Mouse (Mus musculus) hindbrain, embryonic 15.5 days (tissue): ENCODE results near the gene Eif5b. TPM values are rescaled to one million over a fixed set of nuclear protein-coding genes. Genes with fewer than 3 reads are reported as not detected.
"Not testable (repeated sequence)": the region's sequence is repeated elsewhere in the genome, so short reads cannot be mapped to it uniquely, and the experiment has no call there.

Experiments
- ATAC-seq: fragments of 200-750 bp; cut with Nextera tagmentation; 2 replicates; pipeline ENCODE4 v1.8.0; 2017; ENCODE audit warnings: low read depth, moderate number of reproducible peaks, moderate TSS enrichment; ENCODE audit not compliant: low FRiP score
- H3K27ac ChIP-seq: fragments of 300-500 bp; sonication (generic); replicated peaks from 2 replicates; pipeline ENCODE4 v1.5.1; 2015; ENCODE audit warnings: mild to moderate bottlenecking, inconsistent platforms
- H3K27me3 ChIP-seq: fragments of 300-500 bp; sonication (generic); 2 replicates; pipeline ENCODE4 v1.6.1; 2015; ENCODE audit warnings: control low read depth, inconsistent platforms
- H3K36me3 ChIP-seq: fragments of 300-500 bp; sonication (generic); 2 replicates; pipeline ENCODE4 v1.6.1; 2015; ENCODE audit warnings: control low read depth, inconsistent platforms
- H3K4me1 ChIP-seq: fragments of 300-500 bp; sonication (generic); replicated peaks from 2 replicates; pipeline ENCODE4 v1.6.1; 2015; ENCODE audit warnings: control low read depth, inconsistent platforms
- H3K4me2 ChIP-seq: fragments of 300-500 bp; sonication (generic); 2 replicates; pipeline ENCODE4 v1.6.1; 2015; ENCODE audit warnings: moderate library complexity, mild to moderate bottlenecking, inconsistent platforms
- H3K4me3 ChIP-seq: fragments of 300-500 bp; sonication (generic); 2 replicates; pipeline ENCODE4 v1.5.1; 2015; ENCODE audit warnings: mild to moderate bottlenecking, inconsistent platforms
- H3K9ac ChIP-seq: fragments of 300-500 bp; sonication (generic); 2 replicates; pipeline ENCODE4 v1.6.1; 2015; ENCODE audit warnings: inconsistent platforms
- H3K9me3 ChIP-seq: fragments of 300-500 bp; sonication (generic); 2 replicates; pipeline ENCODE4 v1.6.1; 2016; ENCODE audit warnings: control low read depth, inconsistent platforms
- WGBS: fragments of 180-500 bp; shearing (Covaris S2); methylation state at CpG from one replicate; pipeline ENCODE4 v1.1.7; 2015; 5-methylcytosine and 5-hydroxymethylcytosine counted together
- polyA plus RNA-seq: library from polyadenylated mRNA; unstranded; fragments of >200 nt; fragmentation: Nextera tagmentation; extraction: Ambion mirVana; gene quantifications from 2 replicates; pipeline ENCODE4 v1.2.1, GENCODE M21; 2015

The Eif5b gene
- polyA plus RNA-seq, 1 experiment from 2014 or later: 20.4 TPM

DNA sequence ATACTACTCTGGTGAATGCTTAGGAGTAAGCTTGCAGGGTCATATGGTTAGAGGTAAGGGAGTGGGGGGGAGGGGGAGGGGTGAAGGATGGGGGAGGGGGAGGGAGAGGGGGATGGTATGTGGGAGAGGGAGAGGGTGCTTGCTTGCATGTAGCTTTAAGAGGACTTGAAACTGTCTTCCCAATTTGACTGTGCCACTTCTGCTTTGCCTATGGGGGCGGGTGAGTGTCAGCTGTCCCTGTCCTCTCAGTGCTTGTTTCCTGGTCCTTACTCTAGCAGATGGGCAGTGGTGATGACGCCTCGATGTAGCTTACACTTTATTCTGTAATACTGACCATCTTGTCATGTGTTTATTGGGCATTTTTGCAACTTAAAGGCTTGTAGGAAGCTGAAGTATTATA is 14.3 kb downstream of the Eif5b start:
- Histone ChIP-seq H3K4me1 (no peaks in the 10 kb centered on the region), H3K27ac (no peak overlapping the region), H3K4me2 (no peak overlapping the region), H3K9ac (no peak overlapping the region), H3K9me3 (no peaks in the 10 kb centered on the region), H3K4me3 (no peak overlapping the region), H3K36me3 (no peaks in the 10 kb centered on the region), H3K27me3 (no peaks in the 10 kb centered on the region)
- ATAC-seq: no peak
- 89% methylated on average over 3 of the region's 3 CpGs for WGBS

DNA sequence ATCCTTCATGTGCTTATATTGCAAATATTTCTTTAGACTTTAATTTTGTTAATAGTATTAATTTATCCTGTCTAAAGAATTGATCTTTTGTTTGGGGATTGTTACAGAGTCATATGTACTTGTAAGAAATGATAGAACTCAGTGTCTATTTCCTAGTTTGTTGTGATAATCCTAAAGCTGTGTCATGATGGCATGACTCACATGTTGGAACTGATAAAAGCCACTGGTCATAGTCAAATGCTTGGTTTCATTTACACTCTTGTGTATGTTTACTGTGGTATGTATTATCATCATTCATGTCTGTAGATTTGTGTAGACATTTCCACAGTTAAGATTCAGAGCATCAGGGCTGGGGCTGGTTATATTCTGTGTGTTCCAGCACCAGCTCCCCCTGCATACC is 14.7 kb downstream of the Eif5b start:
- H3K27ac ChIP-seq: no peak overlapping the region
- H3K4me2 ChIP-seq: no peak overlapping the region
- no peaks in the 10 kb centered on the region for H3K36me3 ChIP-seq
- H3K9me3 ChIP-seq: no peaks in the 10 kb centered on the region
- ATAC-seq: no peak
- H3K27me3 ChIP-seq: no peaks in the 10 kb centered on the region
- no peak overlapping the region for H3K9ac ChIP-seq
- H3K4me1 ChIP-seq: no peaks in the 10 kb centered on the region
- no peak overlapping the region for H3K4me3 ChIP-seq

DNA sequence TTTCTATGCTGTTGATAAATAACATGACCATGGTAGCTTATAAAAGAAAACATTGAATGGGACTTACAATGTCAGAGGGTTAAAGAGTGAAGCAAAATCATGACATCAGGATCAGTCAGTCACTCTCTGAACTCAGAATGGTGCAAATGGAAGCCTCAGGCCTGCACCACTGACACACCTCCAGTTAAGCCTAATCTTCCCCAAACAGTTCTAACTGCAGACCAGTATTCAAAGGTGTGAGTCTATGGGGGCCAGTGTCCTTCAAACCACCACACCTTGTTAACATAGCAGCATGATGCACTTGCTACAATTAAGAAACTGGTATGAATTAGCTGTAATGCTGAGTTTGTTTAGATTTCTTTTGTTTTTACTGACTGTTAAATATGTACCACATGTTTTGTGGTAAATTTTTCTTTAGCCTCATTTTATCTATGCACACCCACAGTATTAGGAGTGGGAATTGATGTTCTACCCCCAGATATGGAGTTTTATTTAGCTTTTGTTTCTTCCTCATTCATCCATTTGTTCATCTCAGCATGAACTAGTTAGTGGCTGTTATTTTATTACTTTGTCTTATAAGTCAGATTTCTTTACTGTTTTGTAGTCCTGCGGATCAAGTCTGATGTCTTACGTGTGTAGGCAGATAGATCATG is 16.9 kb downstream of the Eif5b start:
- 93% methylated on average over 2 of the region's 2 CpGs for WGBS
- H3K4me2 ChIP-seq: no peak overlapping the region
- H3K9me3 ChIP-seq: no peaks in the 10 kb centered on the region
- no peak overlapping the region for H3K4me3 ChIP-seq
- H3K4me1 ChIP-seq: no peaks in the 10 kb centered on the region
- peaks cover 18% of the 10 kb centered on the region for H3K36me3 ChIP-seq
- no peak overlapping the region for H3K9ac ChIP-seq
- no peaks in the 10 kb centered on the region for H3K27me3 ChIP-seq
- H3K27ac ChIP-seq: no peak overlapping the region
- no peak for ATAC-seq

DNA sequence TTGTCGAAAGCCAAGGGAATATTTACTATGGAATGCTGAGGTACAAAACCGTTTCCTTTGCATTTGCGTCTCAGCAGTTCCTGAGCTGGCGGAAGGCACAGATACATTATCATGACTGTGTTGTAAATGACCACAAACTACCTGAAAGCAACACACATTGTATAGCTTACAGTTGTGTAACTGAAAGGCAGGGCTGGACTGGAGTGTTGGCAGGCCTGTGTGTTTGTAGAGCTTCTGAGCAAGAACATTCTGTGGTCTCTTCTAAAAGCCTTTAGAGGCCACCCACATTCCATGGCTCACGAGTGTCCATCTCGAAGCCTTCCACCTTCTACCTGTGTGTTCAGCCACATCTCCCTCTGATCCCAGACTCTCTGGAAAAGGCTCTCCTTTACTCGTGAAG is 29.5 kb downstream of the Eif5b start:
- peaks cover 28% of the 10 kb centered on the region for H3K36me3 ChIP-seq
- WGBS: 96% methylated on average over 7 of the region's 7 CpGs
- no peaks in the 10 kb centered on the region for H3K27me3 ChIP-seq
- H3K4me1 ChIP-seq: no peaks in the 10 kb centered on the region
- H3K4me2 ChIP-seq: no peak overlapping the region
- H3K4me3 ChIP-seq: no peak overlapping the region
- no peak overlapping the region for H3K27ac ChIP-seq
- H3K9me3 ChIP-seq: no peaks in the 10 kb centered on the region
- no peak for ATAC-seq
- H3K9ac ChIP-seq: no peak overlapping the region

DNA sequence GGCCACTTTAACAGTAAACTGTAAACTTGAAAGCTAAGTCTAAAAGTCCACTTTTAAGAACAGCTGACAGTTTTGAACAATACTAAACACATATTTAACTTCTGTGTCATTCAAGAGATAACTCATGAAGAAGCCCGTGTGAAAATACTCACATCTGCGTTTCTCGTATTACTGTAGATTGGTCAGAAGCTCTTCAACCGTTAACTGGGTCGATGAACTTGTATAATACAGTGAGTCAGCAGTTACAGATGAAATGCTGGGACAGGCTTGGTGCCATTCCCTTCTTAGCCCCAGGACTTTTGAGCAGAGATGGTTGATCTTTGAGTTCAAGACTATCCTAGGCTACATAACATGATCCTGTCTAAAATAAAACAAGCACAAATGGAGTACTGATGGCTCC is 33.6 kb downstream of the Eif5b start:
- Histone ChIP-seq H3K36me3 (peaks cover 37% of the 10 kb centered on the region), H3K9ac (no peak overlapping the region), H3K4me1 (no peaks in the 10 kb centered on the region), H3K4me2 (no peak overlapping the region), H3K4me3 (no peak overlapping the region), H3K9me3 (no peaks in the 10 kb centered on the region), H3K27me3 (no peaks in the 10 kb centered on the region), H3K27ac (no peak overlapping the region)
- no peak for ATAC-seq
- 93% methylated on average over 5 of the region's 5 CpGs for WGBS

DNA sequence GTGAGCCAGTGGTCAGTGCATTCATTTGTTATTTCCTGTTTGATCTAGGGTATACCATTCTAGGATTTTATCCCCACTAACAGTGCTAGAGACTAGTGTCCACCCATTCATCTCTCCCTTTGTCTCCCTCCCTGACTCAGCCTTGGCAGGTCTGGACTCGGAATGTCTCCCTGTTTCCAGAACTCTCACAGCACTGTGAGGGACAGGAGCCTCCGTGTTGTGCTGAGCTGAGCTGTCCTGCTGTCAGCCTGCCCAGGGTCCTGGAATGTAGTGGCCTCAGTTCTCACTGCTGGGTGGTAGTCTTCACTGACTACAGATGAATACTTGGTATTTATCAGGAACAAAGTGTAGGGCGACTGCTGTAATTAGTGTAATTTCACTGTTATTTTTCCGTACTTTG is 37.7 kb downstream of the Eif5b start:
- ATAC-seq: no peak
- Histone ChIP-seq H3K4me3 (no peak overlapping the region), H3K27ac (no peak overlapping the region), H3K4me2 (no peak overlapping the region), H3K9me3 (no peaks in the 10 kb centered on the region), H3K36me3 (peaks cover 69% of the 10 kb centered on the region), H3K9ac (no peak overlapping the region), H3K4me1 (no peaks in the 10 kb centered on the region), H3K27me3 (no peaks in the 10 kb centered on the region)
- WGBS: 93% methylated on average over 4 of the region's 4 CpGs

DNA sequence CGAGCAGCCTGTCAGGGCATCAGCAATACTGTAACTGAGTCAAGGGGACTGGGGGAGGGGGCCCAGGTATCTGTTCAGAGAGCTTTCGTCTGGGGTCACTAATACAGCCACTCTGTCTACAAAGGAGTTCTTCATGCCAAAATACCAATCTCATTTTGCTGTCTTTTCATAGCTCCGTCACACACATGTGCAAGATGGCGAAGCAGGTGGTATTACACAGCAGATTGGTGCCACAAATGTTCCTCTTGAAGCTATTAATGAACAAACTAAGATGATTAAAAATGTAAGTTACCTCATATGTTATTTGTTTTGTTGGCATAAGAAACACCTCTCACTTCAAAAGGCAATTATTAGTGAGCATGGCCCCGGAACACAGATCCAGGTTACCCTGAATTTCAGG is 39.6 kb downstream of the Eif5b start:
- no peak overlapping the region for H3K9ac ChIP-seq
- H3K4me2 ChIP-seq: no peak overlapping the region
- no peaks in the 10 kb centered on the region for H3K9me3 ChIP-seq
- H3K36me3 ChIP-seq: peaks cover 80% of the 10 kb centered on the region
- H3K27me3 ChIP-seq: no peaks in the 10 kb centered on the region
- no peaks in the 10 kb centered on the region for H3K4me1 ChIP-seq
- no peak overlapping the region for H3K27ac ChIP-seq
- no peak overlapping the region for H3K4me3 ChIP-seq
- ATAC-seq: no peak
- 94% methylated on average over 5 of the region's 5 CpGs for WGBS

DNA sequence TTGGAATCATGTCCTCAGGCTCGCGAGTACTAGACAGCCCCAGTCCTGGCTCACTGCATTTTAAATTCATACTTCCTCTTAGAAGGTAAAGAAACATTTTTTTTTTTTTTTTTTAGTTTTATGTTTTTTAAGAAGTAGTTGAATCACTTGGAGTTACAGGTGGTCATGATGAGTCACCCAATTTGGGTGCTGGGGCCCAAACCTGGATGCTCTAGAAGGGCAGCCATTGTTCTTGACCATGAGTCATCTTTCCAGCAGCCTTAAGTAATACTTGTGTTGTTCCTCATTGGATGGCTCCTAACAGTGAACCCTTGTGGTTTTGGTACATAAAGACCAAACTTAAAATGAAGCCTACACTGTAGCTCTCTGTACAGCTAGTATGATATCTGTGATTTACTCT is 41.1 kb downstream of the Eif5b start:
- H3K27ac ChIP-seq: no peak overlapping the region
- H3K9ac ChIP-seq: no peak overlapping the region
- no peaks in the 10 kb centered on the region for H3K27me3 ChIP-seq
- WGBS: 97% methylated on average over 2 of the region's 2 CpGs
- no peak overlapping the region for H3K4me2 ChIP-seq
- no peak for ATAC-seq
- H3K4me1 ChIP-seq: no peaks in the 10 kb centered on the region
- no peak overlapping the region for H3K4me3 ChIP-seq
- H3K36me3 ChIP-seq: peaks cover 71% of the 10 kb centered on the region
- no peaks in the 10 kb centered on the region for H3K9me3 ChIP-seq

DNA sequence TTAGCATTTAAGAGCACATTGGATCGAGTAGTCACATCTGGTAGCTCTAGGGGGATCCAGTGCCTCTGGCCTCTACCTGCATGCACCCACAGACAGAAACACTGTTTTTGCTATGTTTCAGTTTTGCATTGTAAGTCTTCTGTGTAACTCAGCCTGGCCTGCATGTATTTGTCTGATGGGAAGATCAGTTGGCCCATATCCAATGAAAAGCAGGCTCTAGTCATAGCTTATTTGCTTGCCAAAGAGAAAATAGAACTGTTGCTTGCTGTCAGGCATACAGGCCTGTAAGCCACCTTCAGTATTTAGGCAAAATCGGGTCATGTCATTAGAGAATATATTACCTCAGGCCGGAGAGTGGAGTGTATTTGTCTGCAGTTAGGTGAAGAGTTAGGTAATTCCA is 50.3 kb downstream of the Eif5b start:
- 93% methylated on average over 3 of the region's 3 CpGs for WGBS
- no peak overlapping the region for H3K27ac ChIP-seq
- H3K4me2 ChIP-seq: no peak overlapping the region
- H3K27me3 ChIP-seq: no peaks in the 10 kb centered on the region
- no peak overlapping the region for H3K4me3 ChIP-seq
- H3K36me3 ChIP-seq: peaks cover 81% of the 10 kb centered on the region
- no peak for ATAC-seq
- H3K9ac ChIP-seq: no peak overlapping the region
- no peaks in the 10 kb centered on the region for H3K4me1 ChIP-seq
- no peaks in the 10 kb centered on the region for H3K9me3 ChIP-seq

DNA sequence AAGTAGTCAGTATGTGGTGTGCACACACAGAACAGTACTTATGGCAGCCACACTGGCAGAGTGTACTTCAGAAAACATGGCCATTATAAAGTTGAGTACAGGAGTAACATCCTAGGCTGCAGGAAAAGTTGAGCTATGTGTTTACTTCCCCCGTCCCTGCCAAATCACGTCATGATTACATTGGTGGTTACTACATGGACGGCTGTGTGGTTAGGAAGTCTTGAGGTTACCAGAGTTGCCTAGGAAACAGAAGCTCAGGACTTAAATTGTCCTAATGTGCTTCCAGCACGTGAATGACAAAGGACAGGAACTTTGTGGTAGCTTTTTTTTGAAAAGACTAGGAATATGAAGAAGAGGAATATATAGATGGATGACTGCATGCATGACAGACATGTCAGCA is 51.8 kb downstream of the Eif5b start:
- Histone ChIP-seq H3K9ac (no peak overlapping the region), H3K4me3 (no peak overlapping the region), H3K27ac (no peak overlapping the region), H3K9me3 (no peaks in the 10 kb centered on the region), H3K4me2 (no peak overlapping the region), H3K4me1 (no peaks in the 10 kb centered on the region), H3K36me3 (peaks cover 93% of the 10 kb centered on the region), H3K27me3 (no peaks in the 10 kb centered on the region)
- ATAC-seq: no peak
- 62% methylated on average over 4 of the region's 4 CpGs for WGBS

DNA sequence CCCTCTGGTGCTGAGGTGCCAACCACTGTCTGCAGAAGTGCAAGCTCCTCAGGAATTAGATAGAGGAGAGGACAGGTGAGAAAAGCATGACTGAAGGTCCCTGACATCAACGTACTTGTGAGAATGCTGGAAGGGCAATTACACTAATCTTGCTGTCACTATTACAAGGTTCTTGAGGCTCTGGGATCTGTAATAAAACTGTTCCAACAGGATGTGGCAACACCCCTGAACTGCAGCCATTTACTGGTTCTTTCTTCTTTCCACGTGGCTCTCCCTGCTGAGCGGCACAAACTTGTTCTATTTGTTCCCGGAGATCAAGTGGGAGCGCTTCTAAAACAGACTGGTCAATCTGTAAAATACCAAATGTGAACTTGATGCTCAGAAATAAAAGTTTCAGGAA is 57.4 kb downstream of the Eif5b start:
- Histone ChIP-seq H3K4me1 (no peaks in the 10 kb centered on the region), H3K27ac (no peak overlapping the region), H3K27me3 (no peaks in the 10 kb centered on the region), H3K4me3 (no peak overlapping the region), H3K9me3 (no peaks in the 10 kb centered on the region), H3K9ac (no peak overlapping the region), H3K4me2 (no peak overlapping the region), H3K36me3 (peaks cover 83% of the 10 kb centered on the region)
- 91% methylated on average over 5 of the region's 5 CpGs for WGBS
- no peak for ATAC-seq

DNA sequence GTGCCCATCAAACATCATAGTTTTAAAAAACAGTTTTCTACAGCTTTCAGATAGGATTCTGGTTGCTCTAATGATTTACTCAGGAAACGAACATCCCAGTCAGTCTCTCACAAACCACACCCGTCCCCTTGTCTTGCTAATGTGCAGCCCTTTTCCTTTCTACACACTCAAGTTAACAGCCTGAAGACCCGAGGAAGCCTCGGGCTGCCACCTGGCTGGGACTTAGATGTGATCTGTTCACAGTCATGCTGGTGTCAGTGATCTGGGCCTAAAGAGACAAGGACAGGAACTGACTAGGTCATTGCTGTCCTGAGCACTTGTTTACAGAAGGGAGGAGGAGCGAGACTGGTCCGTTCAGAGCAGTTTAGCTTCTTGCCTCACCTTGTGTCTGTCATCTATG is 60.6 kb downstream of the Eif5b start:
- Histone ChIP-seq H3K4me3 (no peak overlapping the region), H3K36me3 (peaks cover 77% of the 10 kb centered on the region), H3K9ac (no peak overlapping the region), H3K4me1 (no peaks in the 10 kb centered on the region), H3K9me3 (no peaks in the 10 kb centered on the region), H3K4me2 (no peak overlapping the region), H3K27me3 (no peaks in the 10 kb centered on the region), H3K27ac (no peak overlapping the region)
- no peak for ATAC-seq
- WGBS: 80% methylated on average over 6 of the region's 6 CpGs

DNA sequence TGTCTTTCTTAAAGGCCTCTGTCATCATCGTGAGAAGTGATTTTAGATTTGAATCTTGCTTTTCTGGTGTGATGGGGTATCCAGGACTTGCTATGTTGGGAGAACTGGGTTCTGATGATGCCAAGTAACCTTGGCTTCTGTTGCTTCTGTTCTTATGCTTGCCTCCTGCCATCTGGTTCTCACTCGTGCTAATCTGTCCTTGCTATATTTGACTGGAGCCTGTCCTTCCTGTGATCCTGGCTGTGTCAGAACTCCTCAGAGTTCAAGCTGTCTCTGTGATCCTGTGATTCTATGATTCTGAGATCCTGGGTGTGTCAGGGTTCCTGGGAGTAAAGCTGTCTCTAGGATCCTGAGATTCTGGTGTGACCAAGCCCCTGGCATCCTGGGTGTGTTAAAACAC is 64.3 kb downstream of the Eif5b start:
- not testable (repeated sequence) for H3K27me3 ChIP-seq, H3K4me3 ChIP-seq, ATAC-seq, H3K27ac ChIP-seq, H3K4me1 ChIP-seq, H3K9ac ChIP-seq, H3K9me3 ChIP-seq, H3K4me2 ChIP-seq
- H3K36me3 ChIP-seq: peaks cover 72% of the 10 kb centered on the region
- WGBS: 94% methylated on average over 2 of the region's 2 CpGs
